Mouse (Mus musculus) skeletal muscle tissue, postnatal 0 days (tissue): ENCODE measurements around the gene Nqo2. TPM values are rescaled to one million over a fixed set of nuclear protein-coding genes. Genes with fewer than 3 reads are reported as not detected.

ENCODE experiments used
- polyA plus RNA-seq: library from polyadenylated mRNA; unstranded; fragments of >200 nt; fragmentation: Nextera tagmentation; extraction: Ambion mirVana; gene quantifications from 2 replicates; pipeline ENCODE4 v1.2.1, GENCODE M21; 2015

The Nqo2 gene
- 17.5 and 17.9 TPM in 2 replicates for polyA plus RNA-seq

DNA sequence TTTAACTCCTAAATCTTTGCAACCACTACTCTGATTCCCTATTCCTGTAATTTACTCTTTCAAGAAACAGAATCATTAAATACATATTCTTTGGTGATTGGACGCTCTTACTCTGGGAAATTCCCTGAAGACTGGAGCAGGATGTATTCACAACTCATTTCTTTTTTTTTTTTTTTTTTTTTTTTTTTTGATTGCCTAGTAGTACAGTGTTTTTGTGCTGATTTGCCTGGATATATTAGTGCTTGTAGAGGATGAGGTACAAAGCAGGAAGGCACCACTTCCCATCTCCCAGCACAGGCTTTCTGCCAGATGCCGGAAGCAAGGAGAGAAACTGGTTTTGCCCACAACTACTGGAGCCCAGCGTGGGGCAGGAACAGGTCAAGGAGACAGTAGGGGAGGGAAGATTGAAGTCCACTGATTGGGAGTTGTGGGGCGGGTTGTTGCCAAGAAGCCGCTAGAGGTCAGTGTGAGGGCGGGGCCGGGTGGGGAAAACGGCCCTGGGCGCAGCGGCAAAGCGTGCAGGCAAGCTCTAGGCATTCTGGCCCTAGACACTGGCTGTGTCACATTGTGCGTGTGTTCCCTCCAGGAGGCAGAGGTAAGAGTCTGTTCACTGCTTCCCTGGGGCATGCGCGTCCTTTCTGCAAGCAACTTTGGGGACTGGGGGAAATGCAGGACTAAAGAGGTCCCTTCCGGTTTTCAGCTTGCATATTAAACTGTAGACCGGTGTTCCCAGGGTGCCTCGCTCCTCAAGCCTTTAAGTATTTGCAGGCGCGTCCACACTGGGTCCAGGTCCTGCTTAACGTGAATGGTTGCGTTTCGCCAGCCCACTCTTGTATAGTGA, at the start of gene Nqo2:
Nqo2 (plus strand) TSS at position 482 of the 841 bp plus-strand sequence.

DNA sequence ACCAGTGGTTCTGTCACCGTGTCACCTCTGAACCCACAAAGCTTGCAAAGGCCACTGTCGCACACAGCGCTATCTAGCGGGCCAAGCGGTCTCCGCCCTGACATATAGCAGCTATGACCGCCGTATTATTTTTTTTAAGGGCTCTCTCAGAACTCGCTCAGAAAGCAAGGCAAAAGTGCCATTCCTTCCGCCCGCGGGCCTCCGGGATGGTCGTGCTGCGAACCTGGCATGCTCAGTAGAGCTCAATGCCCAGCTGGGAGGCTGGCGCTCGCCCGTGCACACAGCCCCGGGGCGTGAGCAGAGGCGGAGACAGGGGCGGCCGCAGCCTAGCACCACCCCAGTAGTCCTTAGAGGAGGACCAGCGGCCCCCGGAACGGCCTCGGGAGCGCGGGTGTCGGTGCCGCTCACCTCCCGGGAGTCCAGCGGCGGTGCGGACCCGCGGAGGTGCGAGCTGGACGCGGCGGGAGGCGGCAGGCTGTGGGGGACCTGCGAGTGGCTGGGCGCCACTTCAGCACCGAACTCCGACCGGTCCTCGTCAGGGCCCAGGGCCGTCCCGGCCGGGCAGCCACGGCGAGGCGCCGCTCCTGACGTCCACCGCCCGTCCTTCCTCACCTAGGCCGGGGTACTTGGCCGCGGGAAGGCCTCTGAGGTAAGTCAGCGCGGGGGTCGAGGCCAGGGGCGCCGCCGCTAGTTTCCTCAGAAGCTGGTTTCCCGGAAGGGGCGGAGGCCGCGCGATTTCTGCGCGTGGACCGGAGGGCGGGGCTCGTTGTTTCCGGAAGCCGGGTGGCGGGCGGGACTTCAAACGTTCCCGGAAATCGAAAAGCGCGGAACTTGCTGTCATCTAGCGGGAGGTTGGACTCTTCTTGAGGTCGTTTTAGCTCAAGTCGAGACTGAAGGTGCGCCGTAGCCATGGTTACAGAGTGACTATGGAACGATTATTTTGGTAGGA, 37.8 kb downstream of the Nqo2 start, which contains the start of the genes Ripk1 and Serpinb6a:
Ripk1 (plus strand) TSS at position 306 of the 949 bp plus-strand sequence.
Serpinb6a (minus strand) TSS at position 737 of the 949 bp plus-strand sequence.

GRCm38 (mm10) chr13:34037172-34038055, 72.9 kb downstream of the Nqo2 start, which contains the start of gene Bphl:
Gene Bphl, plus strand, starts transcription at chr13:34037597.

Other genes starting within 250 kb of the Nqo2 start
- gene Serpinb6e, start 121.3 kb upstream of the Nqo2 start, polyA plus RNA-seq: not detected in 2 replicates
- 0.28 and 0.45 TPM in 2 replicates for gene Serpinb6c, start 59.0 kb upstream of the Nqo2 start, polyA plus RNA-seq
- gene Ripk1, start 37.7 kb downstream of the Nqo2 start, polyA plus RNA-seq: 6.3 and 8.0 TPM in 2 replicates
- gene Serpinb6a, start 38.1 kb downstream of the Nqo2 start, polyA plus RNA-seq: 63.8 and 73.4 TPM in 2 replicates
- 45.2 and 46.5 TPM in 2 replicates for gene Bphl, start 72.9 kb downstream of the Nqo2 start, polyA plus RNA-seq
- gene Tubb2a, start 113.3 kb downstream of the Nqo2 start, polyA plus RNA-seq: 83.9 and 116 TPM in 2 replicates
- 21.6 and 23.6 TPM in 2 replicates for gene Tubb2b, start 165.8 kb downstream of the Nqo2 start, polyA plus RNA-seq
- 61.6 and 61.9 TPM in 2 replicates for gene Psmg4, start 198.3 kb downstream of the Nqo2 start, polyA plus RNA-seq